Mouse (Mus musculus) brown adipose tissue, adult 24 weeks (tissue): ENCODE data around the gene Mon1b. TPM values are rescaled to one million over a fixed set of nuclear protein-coding genes. Genes with fewer than 3 reads are reported as not detected.

ENCODE experiments used
- polyA plus RNA-seq: library from polyadenylated mRNA; stranded (reverse); fragments of >200 nt; gene quantifications from 2 replicates; pipeline ENCODE4 v1.2.4, GENCODE M21; 2012; ENCODE audit not compliant: missing spikeins, insufficient read depth, insufficient read length

Mon1b gene
- polyA plus RNA-seq, 1 experiment: 6.6 TPM

Other genes with a start within 250 kb of the Mon1b start
- not detected in 2 replicates for gene Syce1l, start 7.6 kb downstream of the Mon1b start, polyA plus RNA-seq
- not detected in 2 replicates for gene Adamts18, start 213.2 kb downstream of the Mon1b start, polyA plus RNA-seq